Mouse (Mus musculus): ENCODE measurements around the gene Alg11. TPM values are rescaled to one million over a fixed set of nuclear protein-coding genes. Genes with fewer than 3 reads are reported as not detected.

Gene Alg11
- polyA plus RNA-seq, 1 experiment from 2014 or later = 34.4 TPM

GRCm38 (mm10) chr8:22030990-22031389 lies 29.5 kb upstream of the Alg11 start:
- H3K4me1 ChIP-seq (ENCODE audit: insufficient read depth) = no peaks in the 10 kb centered on the region

GRCm38 (mm10) chr8:22036137-22036536 lies 24.4 kb upstream of the Alg11 start:
- H3K36me3 ChIP-seq (ENCODE audit: insufficient read depth) = no peaks in the 10 kb centered on the region
- no peak overlapping the region for H3K27ac ChIP-seq (ENCODE audit: low read depth)
- no peak overlapping the region for H3K4me3 ChIP-seq (ENCODE audit: low read depth, low read length)
- H3K9ac ChIP-seq = no peak overlapping the region
- TF ChIP-seq CTCF (IDR thresholded peaks at IDR 0.05; ENCODE audit: low read depth) = no peak
- H3K27me3 ChIP-seq (ENCODE audit: insufficient read depth, low read length) = no peaks in the 10 kb centered on the region
- H3K4me1 ChIP-seq (ENCODE audit: insufficient read depth) = no peaks in the 10 kb centered on the region
- WGBS = 93% methylated on average over 9 of the region's 9 CpGs
- no peak for DNase-seq
- no peak for ATAC-seq (ENCODE audit: insufficient read depth)
- no peak overlapping the region for H3K4me2 ChIP-seq
- no peaks in the 10 kb centered on the region for H3K9me3 ChIP-seq (ENCODE audit: low read depth, low read length)

More at GRCm38 (mm10) chr8:22030990-22031389, 29.5 kb upstream of the Alg11 start:
- ATAC-seq (ENCODE audit: insufficient read depth) (no peak), DNase-seq (no peak)
- Histone ChIP-seq H3K4me2 (no peak overlapping the region), H3K9me3 (ENCODE audit: low read depth, low read length) (no peaks in the 10 kb centered on the region), H3K9ac (no peak overlapping the region), H3K27me3 (ENCODE audit: insufficient read depth, low read length) (no peaks in the 10 kb centered on the region), H3K27ac (ENCODE audit: low read depth) (no peak overlapping the region), H3K4me3 (ENCODE audit: low read depth, low read length) (no peak overlapping the region), H3K36me3 (ENCODE audit: insufficient read depth) (no peaks in the 10 kb centered on the region)
- WGBS = 66% methylated on average over 3 of the region's 3 CpGs
- no peak for TF ChIP-seq CTCF (IDR thresholded peaks at IDR 0.05; ENCODE audit: low read depth)

GRCm38 (mm10) chr8:22037022-22037421 lies 23.5 kb upstream of the Alg11 start:
- Histone ChIP-seq H3K9me3 (ENCODE audit: low read depth, low read length) (no peaks in the 10 kb centered on the region), H3K4me3 (ENCODE audit: low read depth, low read length) (no peak overlapping the region), H3K36me3 (ENCODE audit: insufficient read depth) (no peaks in the 10 kb centered on the region), H3K4me1 (ENCODE audit: insufficient read depth) (no peaks in the 10 kb centered on the region), H3K27me3 (ENCODE audit: insufficient read depth, low read length) (no peaks in the 10 kb centered on the region), H3K27ac (ENCODE audit: low read depth) (no peak overlapping the region), H3K4me2 (no peak overlapping the region), H3K9ac (peak overlapping the region; percentile 16; the same call in 1 of the 2 replicates)
- peak; percentile 29 for DNase-seq
- TF ChIP-seq CTCF (IDR thresholded peaks at IDR 0.05; ENCODE audit: low read depth) = no peak
- ATAC-seq (ENCODE audit: insufficient read depth) = peak; percentile 53; the same call in 1 of the 2 replicates
- WGBS = 32% methylated on average over 7 of the region's 7 CpGs

GRCm38 (mm10) chr8:22039468-22040152 lies 20.9 kb upstream of the Alg11 start:
- ATAC-seq (ENCODE audit: insufficient read depth) (peak; percentile 88), DNase-seq (peak; percentile 56)
- peak overlapping the region; percentile 19 for H3K4me3 ChIP-seq (ENCODE audit: low read depth, low read length)
- H3K27ac ChIP-seq (ENCODE audit: low read depth) = no peak overlapping the region; the same call in 1 of the 2 replicates
- H3K9me3 ChIP-seq (ENCODE audit: low read depth, low read length) = no peaks in the 10 kb centered on the region
- H3K36me3 ChIP-seq (ENCODE audit: insufficient read depth) = no peaks in the 10 kb centered on the region
- no peaks in the 10 kb centered on the region for H3K4me1 ChIP-seq (ENCODE audit: insufficient read depth)
- peak overlapping the region; percentile 45 for H3K4me2 ChIP-seq
- no peaks in the 10 kb centered on the region for H3K27me3 ChIP-seq (ENCODE audit: insufficient read depth, low read length)
- peak overlapping the region; percentile 20; the same call in 1 of the 2 replicates for H3K9ac ChIP-seq
- WGBS = 10% methylated on average over 15 of the region's 15 CpGs
- TF ChIP-seq CTCF (IDR thresholded peaks at IDR 0.05; ENCODE audit: low read depth) = no peak

- DNase-seq (no peak), ATAC-seq (ENCODE audit: insufficient read depth) (no peak)
- Histone ChIP-seq H3K9me3 (ENCODE audit: low read depth, low read length) (no peaks in the 10 kb centered on the region), H3K27me3 (ENCODE audit: insufficient read depth, low read length) (no peaks in the 10 kb centered on the region), H3K4me3 (ENCODE audit: low read depth, low read length) (no peak overlapping the region), H3K4me2 (no peak overlapping the region), H3K4me1 (ENCODE audit: insufficient read depth) (no peaks in the 10 kb centered on the region), H3K36me3 (ENCODE audit: insufficient read depth) (no peaks in the 10 kb centered on the region), H3K9ac (no peak overlapping the region), H3K27ac (ENCODE audit: low read depth) (no peak overlapping the region)
- WGBS = 56% methylated on average over 6 of the region's 6 CpGs
- no peak for TF ChIP-seq CTCF (IDR thresholded peaks at IDR 0.05; ENCODE audit: low read depth)
Observed at GRCm38 (mm10) chr8:22040153-22040509, 20.4 kb upstream of the Alg11 start.

GRCm38 (mm10) chr8:22042515-22042914 lies 18.0 kb upstream of the Alg11 start:
- WGBS = 64% methylated on average over 3 of the region's 3 CpGs

GRCm38 (mm10) chr8:22043706-22044105 lies 16.8 kb upstream of the Alg11 start:
- ATAC-seq (ENCODE audit: insufficient read depth) (no peak; the same call in 1 of the 2 replicates), DNase-seq (no peak)
- Histone ChIP-seq H3K9me3 (ENCODE audit: low read depth, low read length) (no peaks in the 10 kb centered on the region), H3K4me1 (ENCODE audit: insufficient read depth) (no peaks in the 10 kb centered on the region), H3K27me3 (ENCODE audit: insufficient read depth, low read length) (no peaks in the 10 kb centered on the region), H3K4me3 (ENCODE audit: low read depth, low read length) (no peak overlapping the region), H3K36me3 (ENCODE audit: insufficient read depth) (no peaks in the 10 kb centered on the region), H3K9ac (no peak overlapping the region), H3K4me2 (no peak overlapping the region), H3K27ac (ENCODE audit: low read depth) (no peak overlapping the region)
- TF ChIP-seq CTCF (IDR thresholded peaks at IDR 0.05; ENCODE audit: low read depth) = no peak
- 12% methylated on average over 12 of the region's 12 CpGs for WGBS

More at GRCm38 (mm10) chr8:22042515-22042914, 18.0 kb upstream of the Alg11 start:
- TF ChIP-seq CTCF (IDR thresholded peaks at IDR 0.05; ENCODE audit: low read depth) = no peak
- Histone ChIP-seq H3K27me3 (ENCODE audit: insufficient read depth, low read length) (no peaks in the 10 kb centered on the region), H3K36me3 (ENCODE audit: insufficient read depth) (no peaks in the 10 kb centered on the region), H3K9ac (no peak overlapping the region), H3K4me2 (no peak overlapping the region), H3K4me3 (ENCODE audit: low read depth, low read length) (no peak overlapping the region), H3K4me1 (ENCODE audit: insufficient read depth) (no peaks in the 10 kb centered on the region), H3K9me3 (ENCODE audit: low read depth, low read length) (no peaks in the 10 kb centered on the region), H3K27ac (ENCODE audit: low read depth) (no peak overlapping the region)
- ATAC-seq (ENCODE audit: insufficient read depth) (no peak), DNase-seq (no peak)

Data from lung, embryonic 14.5 days (tissue).